Mouse (Mus musculus) intestine, embryonic 16.5 days (tissue): Measurements from ENCODE around the gene Fam135a. TPM values are rescaled to one million over a fixed set of nuclear protein-coding genes. Genes with fewer than 3 reads are reported as not detected.

Experiments used
- ATAC-seq: fragments of 200-750 bp; cut with Nextera tagmentation; 2 replicates; pipeline ENCODE4 v1.8.0; 2017; ENCODE audit warnings: moderate TSS enrichment, moderate library complexity
- H3K27ac ChIP-seq: fragments of 300-500 bp; sonication (generic); 2 replicates; pipeline ENCODE4 v1.5.1; 2014; ENCODE audit warnings: mild to moderate bottlenecking, low read length
- H3K27me3 ChIP-seq: fragments of 300-500 bp; sonication (generic); replicated peaks from 2 replicates; pipeline ENCODE4 v1.6.1; 2014; ENCODE audit warnings: low read length, control low read depth, mixed read lengths; ENCODE audit not compliant: control insufficient read depth, insufficient read depth
- H3K36me3 ChIP-seq: fragments of 300-500 bp; sonication (generic); 2 replicates; pipeline ENCODE4 v1.6.1; 2014; ENCODE audit warnings: low read length, control low read depth; ENCODE audit not compliant: control insufficient read depth, insufficient read depth
- H3K4me1 ChIP-seq: fragments of 300-500 bp; sonication (generic); 2 replicates; pipeline ENCODE4 v1.6.1; 2014; ENCODE audit warnings: low read length, control low read depth, mixed read lengths; ENCODE audit not compliant: control insufficient read depth, insufficient read depth
- H3K4me2 ChIP-seq: fragments of 300-500 bp; sonication (generic); 2 replicates; pipeline ENCODE4 v1.6.1; 2014; ENCODE audit warnings: low read depth, low read length, control low read depth
- H3K4me3 ChIP-seq: fragments of 300-500 bp; sonication (generic); 2 replicates; pipeline ENCODE4 v1.5.1; 2014; ENCODE audit warnings: mild to moderate bottlenecking, low read length
- H3K9ac ChIP-seq: fragments of 300-500 bp; sonication (generic); 2 replicates; pipeline ENCODE4 v1.6.1; 2014; ENCODE audit warnings: low read depth, low read length
- H3K9me3 ChIP-seq: fragments of 300-500 bp; sonication (generic); 2 replicates; pipeline ENCODE4 v1.6.1; 2016; ENCODE audit warnings: low read length, control low read depth; ENCODE audit not compliant: control insufficient read depth
- WGBS: fragments of 180-500 bp; shearing (Covaris S2); extraction: QIAGEN DNeasy Blood & Tissue Kit; methylation state at CpG from one replicate; pipeline ENCODE4 v1.1.7; 2014; 5-methylcytosine and 5-hydroxymethylcytosine counted together
- polyA plus RNA-seq: library from polyadenylated mRNA; unstranded; fragments of >200 nt; fragmentation: Nextera tagmentation; extraction: Ambion mirVana; gene quantifications from 2 replicates; pipeline ENCODE4 v1.2.1, GENCODE M21; 2015

Gene Fam135a
- polyA plus RNA-seq, 1 experiment from 2014 or later: 31.8 TPM

- Histone ChIP-seq H3K27me3 (no peaks in the 10 kb centered on the region), H3K36me3 (no peaks in the 10 kb centered on the region), H3K9ac (no peak overlapping the region), H3K4me3 (peak overlapping the region; percentile 17), H3K4me2 (peak overlapping the region; percentile 54), H3K4me1 (no peaks in the 10 kb centered on the region), H3K9me3 (no peaks in the 10 kb centered on the region), H3K27ac (peak overlapping the region; percentile 96)
- peak; percentile 91 for ATAC-seq
- 38% methylated on average over 10 of the region's 10 CpGs for WGBS
These were observed 8.0 kb upstream of the Fam135a start for GRCm38 (mm10) chr1:24107971-24108773.

- peak; percentile 55 for ATAC-seq
- Histone ChIP-seq H3K4me2 (peak overlapping the region; percentile 54), H3K27me3 (no peaks in the 10 kb centered on the region), H3K4me3 (peak overlapping the region; percentile 37), H3K9ac (peak overlapping the region; percentile 58), H3K27ac (peak overlapping the region; percentile 96), H3K36me3 (no peaks in the 10 kb centered on the region), H3K9me3 (no peaks in the 10 kb centered on the region), H3K4me1 (no peaks in the 10 kb centered on the region)
- WGBS: 29% methylated on average over 11 of the region's 11 CpGs
These were observed 7.2 kb upstream of the Fam135a start for GRCm38 (mm10) chr1:24107378-24107777.

- no peaks in the 10 kb centered on the region for H3K27me3 ChIP-seq
- no peak overlapping the region for H3K9ac ChIP-seq
- no peaks in the 10 kb centered on the region for H3K36me3 ChIP-seq
- H3K4me2 ChIP-seq: 0 out of 2 replicates have a peak overlapping the region, but pooled peaks have one; percentile 20
- ATAC-seq: peak; percentile 21
- H3K4me3 ChIP-seq: no peak overlapping the region
- peak overlapping the region; percentile 55 for H3K27ac ChIP-seq
- H3K9me3 ChIP-seq: no peaks in the 10 kb centered on the region
- 0 out of 2 replicates have a peak, but pooled peaks cover 4% of the 10 kb centered on the region for H3K4me1 ChIP-seq
- 63% methylated on average over 10 of the region's 10 CpGs for WGBS
These were observed 2.5 kb upstream of the Fam135a start for GRCm38 (mm10) chr1:24102579-24103149.

- H3K9ac ChIP-seq: peak overlapping the region; percentile 80
- H3K27ac ChIP-seq: peak overlapping the region; percentile 76; the same call in 1 of the 2 replicates
- peak overlapping the region; percentile 87 for H3K4me2 ChIP-seq
- H3K36me3 ChIP-seq: no peaks in the 10 kb centered on the region
- 44% methylated on average over 6 of the region's 6 CpGs for WGBS
- H3K27me3 ChIP-seq: no peaks in the 10 kb centered on the region
- ATAC-seq: no peak
- H3K4me1 ChIP-seq: 0 out of 2 replicates have a peak, but pooled peaks cover 4% of the 10 kb centered on the region
- peak overlapping the region; percentile 84 for H3K4me3 ChIP-seq
- H3K9me3 ChIP-seq: no peaks in the 10 kb centered on the region
These were observed 773 bp upstream of the Fam135a start for GRCm38 (mm10) chr1:24100870-24101358.

GRCm38 (mm10) chr1:24099541-24099925 lies 608 bp downstream of the Fam135a start:
- H3K27ac ChIP-seq: peak overlapping the region; percentile 86
- no peaks in the 10 kb centered on the region for H3K27me3 ChIP-seq
- WGBS: 1% methylated on average over 34 of the region's 44 CpGs
- H3K4me2 ChIP-seq: peak overlapping the region; percentile 87
- H3K4me1 ChIP-seq: 0 out of 2 replicates have a peak, but pooled peaks cover 5% of the 10 kb centered on the region
- ATAC-seq: no peak
- H3K4me3 ChIP-seq: peak overlapping the region; percentile 84
- no peaks in the 10 kb centered on the region for H3K9me3 ChIP-seq
- H3K36me3 ChIP-seq: no peaks in the 10 kb centered on the region
- peak overlapping the region; percentile 93 for H3K9ac ChIP-seq

- peak overlapping the region; percentile 51 for H3K9ac ChIP-seq
- peak overlapping the region; percentile 89 for H3K27ac ChIP-seq
- WGBS: 25% methylated on average over 8 of the region's 8 CpGs
- peak overlapping the region; percentile 47 for H3K4me2 ChIP-seq
- no peaks in the 10 kb centered on the region for H3K9me3 ChIP-seq
- no peaks in the 10 kb centered on the region for H3K27me3 ChIP-seq
- no peaks in the 10 kb centered on the region for H3K36me3 ChIP-seq
- ATAC-seq: peak; percentile 45
- 0 out of 2 replicates have a peak, but pooled peaks cover 7% of the 10 kb centered on the region for H3K4me1 ChIP-seq
- H3K4me3 ChIP-seq: peak overlapping the region; percentile 30
These were observed 2.6 kb downstream of the Fam135a start for GRCm38 (mm10) chr1:24097541-24097940.

- no peak overlapping the region for H3K27ac ChIP-seq
- H3K9ac ChIP-seq: no peak overlapping the region
- H3K36me3 ChIP-seq: no peaks in the 10 kb centered on the region
- H3K27me3 ChIP-seq: no peaks in the 10 kb centered on the region
- no peaks in the 10 kb centered on the region for H3K9me3 ChIP-seq
- H3K4me1 ChIP-seq: peaks cover 6% of the 10 kb centered on the region; the same call in 1 of the 2 replicates
- H3K4me3 ChIP-seq: no peak overlapping the region
- no peak for ATAC-seq
- WGBS: 91% methylated on average over 7 of the region's 7 CpGs
- no peak overlapping the region for H3K4me2 ChIP-seq
These were observed 7.7 kb downstream of the Fam135a start for GRCm38 (mm10) chr1:24092414-24092813.

- Histone ChIP-seq H3K4me2 (no peak overlapping the region), H3K4me1 (peaks cover 6% of the 10 kb centered on the region; the same call in 1 of the 2 replicates), H3K9ac (no peak overlapping the region), H3K36me3 (no peaks in the 10 kb centered on the region), H3K9me3 (no peaks in the 10 kb centered on the region), H3K4me3 (no peak overlapping the region), H3K27ac (no peak overlapping the region), H3K27me3 (no peaks in the 10 kb centered on the region)
- 69% methylated on average over 2 of the region's 2 CpGs for WGBS
- peak; percentile 95 for ATAC-seq
These were observed 9.5 kb downstream of the Fam135a start for GRCm38 (mm10) chr1:24090603-24091002.

- Histone ChIP-seq H3K36me3 (no peaks in the 10 kb centered on the region), H3K4me2 (no peak overlapping the region), H3K9ac (no peak overlapping the region), H3K4me3 (no peak overlapping the region), H3K4me1 (peaks cover 6% of the 10 kb centered on the region; the same call in 1 of the 2 replicates), H3K9me3 (no peaks in the 10 kb centered on the region), H3K27me3 (no peaks in the 10 kb centered on the region), H3K27ac (no peak overlapping the region)
- 0 out of 2 replicates have a peak, but pooled peaks have one; percentile 48 for ATAC-seq
- WGBS: 76% methylated on average over 5 of the region's 5 CpGs
These were observed 10.0 kb downstream of the Fam135a start for GRCm38 (mm10) chr1:24090094-24090493.
